Mouse (Mus musculus) T-helper 17 cell (primary cell): ENCODE results near the gene Tsc22d3.

Experiments
- in situ Hi-C, 2 experiments: fragments of 300-600 bp; cut with MboI, MseI; formaldehyde crosslinking; loops; 1 replicate in 1 of 2; 2 replicates in 1 of 2; pipeline ENCODE4 v1.15.1; 2025; ENCODE audit warnings: high pct_unique_total_duplicates in 2 of 2

Tsc22d3 gene

GRCm38 (mm10) chrX:140567711-140568407, 32.6 kb downstream of the Tsc22d3 start:
- in situ Hi-C loops, result no loop called here

- in situ Hi-C loops, result no loop called here
Observed at GRCm38 (mm10) chrX:140565759-140566158, 34.7 kb downstream of the Tsc22d3 start.

DNA sequence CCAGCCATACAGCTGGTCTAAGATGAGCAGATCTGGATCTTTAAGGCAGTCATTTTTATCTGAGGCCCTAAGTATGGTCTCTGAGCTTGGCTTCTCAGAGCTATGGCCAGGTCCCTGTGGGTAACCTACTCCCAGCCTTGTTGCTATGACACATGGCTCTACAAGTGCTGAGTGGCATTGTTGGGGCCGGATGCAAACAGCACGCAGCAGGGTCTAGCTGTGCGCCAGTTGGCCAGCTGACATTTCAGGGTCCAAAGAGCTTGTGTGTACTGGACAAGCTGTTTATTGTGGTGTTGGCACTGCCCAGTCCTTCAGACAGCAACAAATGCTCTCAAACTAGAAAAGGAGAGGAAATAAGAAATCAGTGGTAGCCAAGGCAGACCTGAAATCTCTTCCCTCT, 35.2 kb downstream of the Tsc22d3 start:
- in situ Hi-C loops, result no loop called here

- in situ Hi-C loops, result no loop called here
Observed at GRCm38 (mm10) chrX:140564777-140565176, 35.7 kb downstream of the Tsc22d3 start.

DNA sequence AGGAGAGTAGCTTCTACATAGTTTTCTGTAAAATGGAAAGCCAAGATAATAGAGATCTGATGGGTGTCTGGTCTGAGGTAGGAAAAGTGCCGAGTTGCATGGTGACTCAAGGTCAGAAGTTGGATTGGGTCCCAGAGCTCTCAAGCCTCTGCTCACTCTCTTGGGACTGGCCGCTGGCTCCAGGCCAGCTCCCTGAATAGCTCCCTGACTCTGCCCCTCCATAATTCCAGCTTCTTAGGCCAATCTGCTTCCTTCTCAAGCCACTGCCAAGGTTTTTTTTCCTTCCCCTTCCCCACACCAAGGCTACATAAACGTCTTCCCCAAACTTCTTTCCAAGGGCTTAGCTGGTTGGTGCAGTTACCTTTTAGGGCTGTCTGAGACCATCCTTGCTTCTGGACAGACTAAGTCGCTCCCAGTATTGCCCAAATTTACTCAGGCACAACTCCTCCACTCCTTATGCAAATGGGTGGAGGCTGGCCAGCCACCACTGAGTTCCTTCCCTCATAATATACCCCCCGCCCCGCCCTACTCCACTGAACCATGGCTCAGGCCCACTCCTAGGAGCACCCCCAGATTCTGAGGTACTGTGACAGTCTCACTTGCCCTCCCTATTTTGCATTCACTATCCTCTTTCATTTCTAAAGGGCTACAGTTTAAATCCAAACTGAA, 42.1 kb downstream of the Tsc22d3 start:
- in situ Hi-C loops, result no loop called here

DNA sequence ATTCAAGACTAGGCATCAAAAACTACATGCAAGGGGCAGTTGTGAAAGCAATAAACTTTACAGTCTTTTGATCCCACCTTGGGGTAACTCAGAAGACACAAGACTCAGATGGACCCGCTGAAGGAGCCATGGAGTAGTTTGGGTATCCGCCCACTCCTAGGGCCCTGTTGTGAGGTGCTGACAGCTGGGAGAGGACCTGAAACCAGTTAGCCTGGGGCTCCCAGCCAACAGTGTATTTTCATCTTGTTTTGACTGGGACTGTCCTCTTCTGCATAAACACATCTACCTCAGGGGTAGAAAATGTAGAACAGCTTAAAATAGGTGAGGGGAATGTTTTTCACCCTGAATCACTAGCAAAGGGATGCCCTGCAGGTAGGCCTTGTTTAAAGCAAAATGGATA, 44.5 kb downstream of the Tsc22d3 start:
- in situ Hi-C loops, result no loop called here

- in situ Hi-C loops, result no loop called here
Observed at GRCm38 (mm10) chrX:140555423-140555822, 45.0 kb downstream of the Tsc22d3 start.

DNA sequence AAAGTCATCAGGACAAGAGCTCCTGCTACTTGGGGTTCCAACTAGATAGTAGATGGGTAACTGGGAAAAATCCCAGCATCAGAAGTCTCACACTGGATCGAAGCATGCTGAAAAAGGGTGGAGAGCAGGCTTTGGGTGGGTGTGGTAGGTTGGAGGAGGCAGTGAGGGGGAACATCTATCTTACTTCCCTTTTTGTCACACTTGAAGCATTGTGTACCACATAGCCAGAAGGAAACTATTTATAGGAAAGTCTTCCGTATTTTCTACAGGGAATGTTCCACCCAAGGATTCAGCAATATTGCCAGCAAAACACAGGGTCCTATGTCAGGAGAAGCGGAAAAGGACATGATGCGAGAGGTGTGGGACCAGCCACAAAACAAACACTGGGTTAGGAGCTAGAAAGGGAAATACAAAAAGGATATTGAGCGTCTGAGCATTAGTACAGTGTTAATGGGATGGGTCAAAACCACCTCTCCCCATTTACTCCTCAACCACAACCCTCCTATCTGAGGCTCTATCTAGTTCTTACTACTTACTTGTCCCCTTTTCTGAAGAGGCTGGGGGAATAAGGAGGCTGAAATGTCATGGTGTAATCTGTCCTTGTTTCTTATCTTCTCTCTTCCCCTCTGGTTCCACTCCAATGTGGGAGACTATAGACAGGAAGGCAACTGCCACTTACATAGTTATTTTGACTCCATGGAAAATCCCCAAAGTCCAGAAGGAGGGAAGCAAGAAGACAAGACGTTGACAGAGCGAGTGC, 52.6 kb downstream of the Tsc22d3 start:
- in situ Hi-C loops, result loop anchor here in 1 of 2 experiments (5.0 kb wide), 1 partner anchor 46 kb away; no protein-coding TSS in a partner anchor

GRCm38 (mm10) chrX:140544737-140545136, 55.7 kb downstream of the Tsc22d3 start:
- in situ Hi-C loops, result loop anchor here (5.0 kb wide), 2 partner anchors 37 to 42 kb away; no protein-coding TSS in a partner anchor

DNA sequence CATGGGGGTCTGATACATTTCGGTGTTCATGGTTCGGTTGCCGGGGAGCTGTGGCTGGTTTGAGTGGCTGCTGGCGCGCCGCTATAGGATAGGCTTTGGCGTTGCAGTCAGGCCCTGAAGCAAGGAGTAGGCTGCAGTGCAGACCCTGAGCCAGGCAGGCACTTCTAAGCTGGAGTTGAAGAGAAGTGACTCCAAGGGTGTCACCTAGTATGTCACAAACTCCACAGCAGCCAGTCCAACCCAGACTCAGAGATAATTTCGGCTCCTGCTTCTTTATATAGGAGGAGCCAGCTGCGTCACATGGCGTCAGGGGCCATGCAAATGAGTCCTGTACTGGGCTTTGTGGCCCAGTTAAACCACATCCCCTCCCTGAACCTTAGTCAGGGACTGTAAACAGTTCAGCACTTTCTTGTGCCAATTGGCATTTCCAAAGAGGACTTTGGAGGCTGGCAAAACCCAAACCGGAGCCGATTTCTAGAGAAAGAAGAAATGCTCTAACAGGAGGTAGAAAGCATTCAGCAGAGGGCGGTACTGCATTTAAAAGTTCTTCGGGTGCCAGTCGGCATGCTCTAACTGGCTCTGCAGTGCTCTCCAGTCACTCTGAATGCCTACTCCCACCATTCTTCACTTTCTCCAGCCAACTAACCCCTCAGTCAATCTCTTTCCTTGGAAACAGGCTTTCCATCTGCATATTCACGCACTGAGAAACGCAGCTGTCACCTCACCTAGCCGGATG, 57.4 kb downstream of the Tsc22d3 start:
- in situ Hi-C loops, result loop anchor here in 1 of 2 experiments (5.0 kb wide), 1 partner anchor 36 kb away; no protein-coding TSS in a partner anchor

- in situ Hi-C loops, result loop anchor here in 1 of 2 experiments (5.0 kb wide), 1 partner anchor 35 kb away; no protein-coding TSS in a partner anchor
Observed at GRCm38 (mm10) chrX:140542474-140542845, 58.0 kb downstream of the Tsc22d3 start.

DNA sequence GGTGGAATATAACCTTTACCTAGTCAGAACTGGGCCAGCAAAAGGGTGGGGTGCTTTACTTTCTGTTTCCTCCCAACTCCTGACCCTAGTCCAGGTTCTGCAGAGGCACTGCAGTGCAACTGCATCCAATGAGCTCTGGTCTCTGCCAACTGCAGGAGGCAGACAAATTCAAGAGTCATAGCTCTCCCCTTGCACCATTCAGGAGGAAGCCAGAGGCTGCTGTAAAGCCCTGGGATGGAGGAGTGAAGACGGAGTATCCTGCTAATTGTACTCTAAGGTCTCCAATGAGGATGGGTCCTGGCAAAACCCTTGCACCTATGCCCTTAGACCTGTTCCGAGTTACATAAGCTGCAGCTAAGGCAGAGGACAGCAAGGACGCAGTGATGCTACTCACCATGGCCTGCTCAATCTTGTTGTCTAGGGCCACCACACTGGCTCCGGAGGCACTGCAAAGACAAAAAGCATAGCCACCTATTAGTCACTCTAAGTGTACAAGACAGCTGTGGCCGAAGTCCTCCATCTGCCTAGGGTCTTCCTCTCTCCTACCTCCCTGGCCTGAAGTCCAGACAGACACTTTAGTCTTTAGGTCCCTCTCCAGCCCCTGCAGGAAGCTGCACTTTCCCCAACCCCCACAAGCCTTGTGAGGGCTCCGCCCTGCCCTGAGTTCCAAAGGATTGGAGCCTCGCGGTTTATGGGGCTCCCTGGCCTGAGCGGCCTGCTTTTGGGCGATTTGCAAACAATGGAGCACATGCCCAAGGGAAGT, 58.6 kb downstream of the Tsc22d3 start:
- in situ Hi-C loops, result loop anchor here in 1 of 2 experiments (5.0 kb wide), 1 partner anchor 35 kb away; no protein-coding TSS in a partner anchor

DNA sequence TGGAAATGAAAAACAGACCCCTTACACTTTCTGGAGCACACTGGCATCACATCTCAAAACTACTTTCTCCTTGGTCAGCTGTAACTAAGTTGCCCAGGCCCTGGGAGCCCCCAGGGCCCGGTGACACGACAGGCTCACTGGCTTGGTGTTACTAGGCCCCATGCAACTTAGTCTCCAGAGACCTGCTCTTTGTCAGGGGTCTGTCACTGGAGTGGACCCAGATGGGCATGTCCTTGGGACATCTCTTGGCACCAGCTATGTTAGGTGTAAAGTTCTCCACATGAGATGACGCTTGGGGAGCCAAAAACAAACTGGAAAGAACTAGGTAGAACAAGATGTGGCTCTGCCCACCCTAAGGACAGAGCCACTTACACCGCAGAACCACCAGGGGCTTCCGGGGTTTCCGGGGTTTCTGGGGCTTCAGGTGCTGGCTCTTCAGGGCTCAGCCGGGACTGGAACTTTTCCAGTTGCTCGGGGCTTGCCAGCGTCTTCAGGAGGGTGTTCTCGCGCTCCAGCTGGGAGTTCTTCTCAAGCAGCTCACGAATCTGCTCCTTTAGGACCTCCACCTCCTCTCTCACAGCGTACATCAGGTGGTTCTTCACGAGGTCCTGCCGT, 59.9 kb downstream of the Tsc22d3 start:
- in situ Hi-C loops, result loop anchor here in 1 of 2 experiments (5.0 kb wide), 1 partner anchor 33 kb away; no protein-coding TSS in a partner anchor

DNA sequence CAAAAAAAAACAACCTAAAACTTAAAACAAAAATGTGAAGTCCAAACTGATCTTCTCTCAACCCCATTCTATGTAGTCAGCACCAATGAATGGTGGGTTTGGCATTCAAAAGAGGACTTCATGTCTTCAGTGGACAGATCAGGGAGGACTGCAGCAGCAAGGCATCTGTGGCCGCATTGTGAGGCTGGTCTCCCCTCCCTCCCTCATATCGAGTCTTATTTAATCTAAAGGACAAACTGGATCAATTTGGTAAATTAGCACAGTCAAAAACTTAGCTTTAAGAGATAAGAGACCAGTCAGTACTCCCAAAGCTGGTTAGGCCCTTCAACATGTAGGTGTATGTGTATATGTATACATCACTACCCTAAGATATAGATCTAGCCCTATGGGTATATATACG, 60.6 kb downstream of the Tsc22d3 start:
- in situ Hi-C loops, result loop anchor here in 1 of 2 experiments (5.0 kb wide), 1 partner anchor 33 kb away; no protein-coding TSS in a partner anchor

GRCm38 (mm10) chrX:140539111-140539680, 61.3 kb downstream of the Tsc22d3 start:
- in situ Hi-C loops, result no loop called here

DNA sequence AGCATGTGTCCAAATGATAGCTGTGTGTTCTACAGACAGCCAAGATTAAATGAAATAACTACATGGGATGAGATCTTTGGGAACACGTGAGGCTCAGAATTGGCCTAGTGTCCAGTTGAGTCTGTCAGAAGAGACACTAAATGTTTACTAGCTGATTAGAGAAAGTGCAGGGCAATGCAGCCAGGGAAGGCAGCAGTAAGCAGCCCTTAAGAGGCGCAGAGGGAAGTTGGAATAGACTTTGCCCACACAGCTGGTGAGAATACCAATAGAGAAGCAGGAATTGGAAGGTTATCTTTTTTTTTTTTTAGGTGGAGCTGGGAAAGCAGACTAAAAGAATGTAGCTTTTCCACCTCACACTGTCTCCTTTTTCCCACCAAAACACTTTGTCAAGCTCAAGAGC, 61.8 kb downstream of the Tsc22d3 start:
- in situ Hi-C loops, result no loop called here

DNA sequence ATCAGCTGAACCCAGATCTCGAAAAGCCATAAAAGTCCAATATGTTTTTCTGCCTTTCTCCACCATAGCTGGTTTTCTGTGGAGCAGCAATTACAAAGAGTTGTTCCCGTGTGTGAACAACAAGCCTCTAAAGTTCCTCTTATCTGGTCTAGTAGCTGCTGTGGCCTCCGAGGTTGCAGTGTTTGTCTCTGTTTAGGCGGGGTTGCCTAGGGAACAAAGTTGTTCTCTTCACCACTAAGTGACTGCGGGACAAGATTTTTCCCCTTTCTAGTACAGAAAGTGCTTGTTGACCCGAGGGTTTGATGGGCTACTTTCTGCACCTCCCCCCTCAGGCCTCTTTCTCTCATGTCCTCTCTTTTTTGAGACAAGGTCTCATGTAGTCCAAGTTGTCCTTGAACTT, 62.8 kb downstream of the Tsc22d3 start:
- in situ Hi-C loops, result no loop called here

DNA sequence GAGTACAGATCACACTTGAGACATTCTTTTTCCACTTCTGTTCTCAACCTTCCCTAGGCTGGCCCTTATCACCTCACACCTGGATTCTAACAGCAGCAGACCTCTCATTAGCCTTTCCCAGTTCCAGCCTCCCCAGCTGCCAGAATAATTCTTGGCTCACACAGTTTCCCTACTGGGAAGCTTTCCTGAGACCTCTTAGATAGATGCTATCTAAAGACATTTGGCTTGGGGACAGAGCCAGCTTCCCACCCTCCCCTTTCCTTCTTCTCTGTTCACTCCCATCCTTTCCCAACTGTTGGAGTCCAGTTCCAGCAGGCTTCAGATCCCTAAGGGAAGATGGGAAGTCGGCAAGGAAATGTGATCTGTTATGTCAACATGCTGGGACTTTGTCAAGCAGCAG, 65.0 kb downstream of the Tsc22d3 start:
- in situ Hi-C loops, result no loop called here

DNA sequence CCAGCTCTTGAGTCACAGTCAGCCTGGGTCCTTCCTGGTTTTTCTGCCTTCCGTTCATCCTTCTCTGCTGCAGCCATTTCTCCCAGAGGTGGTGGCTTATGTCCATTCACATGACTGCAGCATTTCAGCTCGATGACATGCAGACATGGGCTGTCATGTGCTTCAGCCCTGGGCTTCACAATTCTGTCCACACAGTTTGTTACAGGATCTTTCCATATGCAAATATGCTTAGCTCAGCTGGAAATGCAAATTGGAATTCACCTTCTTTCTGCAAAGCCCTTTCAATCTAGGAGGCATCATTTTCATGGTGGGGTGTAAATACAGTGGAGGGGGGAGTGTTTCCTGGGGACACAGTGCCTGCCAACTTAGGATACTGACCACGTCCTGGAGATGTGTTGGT, 66.2 kb downstream of the Tsc22d3 start:
- in situ Hi-C loops, result no loop called here

DNA sequence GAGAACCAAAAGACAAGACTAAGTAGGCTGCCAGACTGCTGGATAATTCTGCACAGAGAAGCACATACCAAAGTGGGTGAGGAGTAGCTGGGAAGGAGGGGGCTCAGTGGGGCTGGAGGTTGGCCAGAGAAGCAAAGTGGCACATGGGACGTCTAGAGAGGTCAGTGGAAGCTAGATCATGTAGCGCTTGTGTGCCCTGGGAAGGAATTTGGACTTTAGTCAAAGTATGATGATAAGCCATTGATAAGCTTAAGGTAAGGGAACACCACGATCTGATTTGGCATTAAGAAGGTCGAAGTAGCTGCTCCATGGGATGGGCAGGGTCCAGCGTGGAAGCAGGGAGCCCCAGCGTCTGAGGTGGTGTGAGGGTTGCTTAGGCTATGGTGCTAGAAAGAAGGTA, 68.1 kb downstream of the Tsc22d3 start:
- in situ Hi-C loops, result no loop called here
